Mouse (Mus musculus): Measurements from ENCODE around the gene Prok2. TPM values are rescaled to one million over a fixed set of nuclear protein-coding genes. Genes with fewer than 3 reads are reported as not detected.

Gene Prok2
- polyA plus RNA-seq, 1 experiment from 2014 or later = not detected

- 26% methylated on average over 8 of the region's 8 CpGs for WGBS
Observed at GRCm38 (mm10) chr6:99667290-99667689, 58.9 kb downstream of the Prok2 start.

DNA sequence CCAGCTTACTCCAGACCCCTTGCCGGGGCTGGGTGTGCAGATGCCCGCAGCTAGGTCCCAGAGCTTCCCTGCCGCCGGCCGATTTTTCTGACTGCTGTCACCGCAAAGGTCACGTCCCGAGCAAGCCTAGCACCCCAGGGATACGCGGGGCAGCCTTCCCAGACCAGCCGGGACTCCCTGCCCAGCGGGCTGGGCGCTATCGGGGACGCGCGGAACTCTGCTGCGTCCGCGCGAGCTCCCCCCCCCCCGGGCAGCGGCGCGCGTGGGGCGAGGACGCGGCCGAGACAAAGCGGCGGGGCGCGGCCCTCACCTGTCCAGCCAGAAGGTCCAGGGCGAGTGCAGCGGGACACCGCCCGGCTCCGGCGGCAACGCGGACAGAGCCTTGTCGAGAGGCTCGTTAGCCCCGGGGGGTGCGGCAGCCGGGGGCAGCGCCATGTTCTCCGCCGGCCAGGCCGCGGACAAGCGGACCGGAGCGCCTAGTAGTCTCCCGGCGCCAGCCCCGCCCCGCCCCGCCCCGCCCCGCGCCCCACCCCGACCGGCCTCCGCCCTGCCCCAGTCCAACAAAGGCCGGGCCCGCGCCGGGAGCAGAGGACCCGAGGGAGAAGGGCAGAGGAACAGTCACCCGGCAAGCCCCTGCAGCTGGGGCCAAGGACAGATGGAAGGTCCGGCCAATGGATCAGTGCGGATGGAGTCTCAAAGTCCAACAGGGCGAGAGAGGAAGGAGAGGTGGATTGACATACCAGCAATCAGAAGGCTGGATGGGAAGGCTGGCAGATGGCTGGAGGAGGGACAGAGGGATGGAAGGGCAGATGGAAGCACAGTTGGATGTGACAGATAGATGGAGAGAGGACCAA is 59.6 kb downstream of the Prok2 start, which contains the start of the genes Eif4e3 and Gm20696:
Gene Eif4e3, minus strand, starts transcription at position 454 of the 854 bp plus-strand sequence.
Gene Gm20696, minus strand, starts transcription at position 480 of the 854 bp plus-strand sequence.
- peak within 1 kb of the TSS; percentile 83 for H3K4me2 ChIP-seq (replicated peaks; ENCODE audit: low read depth, low read length)
- peaks cover 5% of the 10 kb centered on the region; the same call in 1 of the 2 replicates for H3K4me1 ChIP-seq (ENCODE audit: control insufficient read depth, insufficient read depth, low read length)
- H3K9me3 ChIP-seq (ENCODE audit: control insufficient read depth, low read depth, low read length) = no peaks in the 10 kb centered on the region
- ATAC-seq (ENCODE audit: insufficient number of reproducible peaks, insufficient read depth, low FRiP score, low read depth) = peak; percentile 66
- no peaks in the 10 kb centered on the region for H3K27me3 ChIP-seq (ENCODE audit: control insufficient read depth, insufficient read depth, low read length)
- peak within 1 kb of the TSS; percentile 54 for H3K9ac ChIP-seq (replicated peaks; ENCODE audit: low read depth, low read length)
- H3K36me3 ChIP-seq (ENCODE audit: control insufficient read depth, insufficient read depth, low read length) = no peaks in the 10 kb centered on the region
- peak within 1 kb of the TSS; percentile 36; the same call in 1 of the 2 replicates for H3K27ac ChIP-seq (ENCODE audit: low read length)
- under 1% methylated on average over 67 of the region's 75 CpGs for WGBS
- peak within 1 kb of the TSS; percentile 85 for H3K4me3 ChIP-seq (ENCODE audit: low read depth, low read length)

More at GRCm38 (mm10) chr6:99667290-99667689, 58.9 kb downstream of the Prok2 start:
- Histone ChIP-seq H3K9ac (replicated peaks; ENCODE audit: low read depth, low read length) (no peak overlapping the region), H3K4me2 (replicated peaks; ENCODE audit: low read depth, low read length) (peak overlapping the region; percentile 83), H3K27me3 (ENCODE audit: control insufficient read depth, insufficient read depth, low read length) (no peaks in the 10 kb centered on the region), H3K27ac (ENCODE audit: low read length) (0 out of 2 replicates have a peak overlapping the region, but pooled peaks have one; percentile 36), H3K4me3 (ENCODE audit: low read depth, low read length) (peak overlapping the region; percentile 85), H3K9me3 (ENCODE audit: control insufficient read depth, low read depth, low read length) (no peaks in the 10 kb centered on the region), H3K4me1 (ENCODE audit: control insufficient read depth, insufficient read depth, low read length) (peaks cover 5% of the 10 kb centered on the region; the same call in 1 of the 2 replicates), H3K36me3 (ENCODE audit: control insufficient read depth, insufficient read depth, low read length) (no peaks in the 10 kb centered on the region)
- ATAC-seq (ENCODE audit: insufficient number of reproducible peaks, insufficient read depth, low FRiP score, low read depth) = 0 out of 2 replicates have a peak, but pooled peaks have one; percentile 3

GRCm38 (mm10) chr6:99665457-99666317 is 60.5 kb downstream of the Prok2 start:
- 0 out of 2 replicates have a peak overlapping the region, but pooled peaks have one; percentile 24 for H3K27ac ChIP-seq (ENCODE audit: low read length)
- peak overlapping the region; percentile 85 for H3K4me3 ChIP-seq (ENCODE audit: low read depth, low read length)
- 22% methylated on average over 16 of the region's 16 CpGs for WGBS
- H3K4me1 ChIP-seq (ENCODE audit: control insufficient read depth, insufficient read depth, low read length) = peaks cover 6% of the 10 kb centered on the region; the same call in 1 of the 2 replicates
- no peaks in the 10 kb centered on the region for H3K27me3 ChIP-seq (ENCODE audit: control insufficient read depth, insufficient read depth, low read length)
- H3K9me3 ChIP-seq (ENCODE audit: control insufficient read depth, low read depth, low read length) = no peaks in the 10 kb centered on the region
- no peaks in the 10 kb centered on the region for H3K36me3 ChIP-seq (ENCODE audit: control insufficient read depth, insufficient read depth, low read length)
- ATAC-seq (ENCODE audit: insufficient number of reproducible peaks, insufficient read depth, low FRiP score, low read depth) = no peak
- peak overlapping the region; percentile 54 for H3K9ac ChIP-seq (replicated peaks; ENCODE audit: low read depth, low read length)
- H3K4me2 ChIP-seq (replicated peaks; ENCODE audit: low read depth, low read length) = peak overlapping the region; percentile 83

GRCm38 (mm10) chr6:99663232-99663631 is 63.0 kb downstream of the Prok2 start:
- Histone ChIP-seq H3K4me2 (replicated peaks; ENCODE audit: low read depth, low read length) (no peak overlapping the region), H3K27ac (ENCODE audit: low read length) (no peak overlapping the region), H3K4me1 (ENCODE audit: control insufficient read depth, insufficient read depth, low read length) (peaks cover 7% of the 10 kb centered on the region; the same call in 1 of the 2 replicates), H3K9me3 (ENCODE audit: control insufficient read depth, low read depth, low read length) (no peaks in the 10 kb centered on the region), H3K27me3 (ENCODE audit: control insufficient read depth, insufficient read depth, low read length) (no peaks in the 10 kb centered on the region), H3K9ac (replicated peaks; ENCODE audit: low read depth, low read length) (no peak overlapping the region), H3K36me3 (ENCODE audit: control insufficient read depth, insufficient read depth, low read length) (no peaks in the 10 kb centered on the region), H3K4me3 (ENCODE audit: low read depth, low read length) (no peak overlapping the region)
- WGBS = 78% methylated on average over 8 of the region's 8 CpGs
- no peak for ATAC-seq (ENCODE audit: insufficient number of reproducible peaks, insufficient read depth, low FRiP score, low read depth)

Other genes starting within 250 kb of the Prok2 start
- 190 TPM in 2 replicates for gene Foxp1, start 203.7 kb downstream of the Prok2 start, polyA plus RNA-seq (2014; fragmentation: Nextera tagmentation; extraction: Ambion mirVana)
- 13.5 and 15.1 TPM in 2 replicates for gene Eif4e3, start 59.6 kb downstream of the Prok2 start, polyA plus RNA-seq (2014; fragmentation: Nextera tagmentation; extraction: Ambion mirVana)
- gene Gm20696, start 59.6 kb downstream of the Prok2 start, polyA plus RNA-seq (2014; fragmentation: Nextera tagmentation; extraction: Ambion mirVana) = 5.6 and 7.0 TPM in 2 replicates
- gene Gpr27, start 33.7 kb downstream of the Prok2 start, polyA plus RNA-seq (2014; fragmentation: Nextera tagmentation; extraction: Ambion mirVana) = 3.6 and 4.1 TPM in 2 replicates